Mouse (Mus musculus): ENCODE data around the gene Cfap69. TPM values are rescaled to one million over a fixed set of nuclear protein-coding genes. Genes with fewer than 3 reads are reported as not detected.

Cfap69 gene
- polyA plus RNA-seq (2014; fragmentation: Nextera tagmentation; extraction: Ambion mirVana) = 3.1 and 3.8 TPM in 2 replicates

GRCm38 (mm10) chr5:5663655-5664370, at the start of gene Cfap69:
TSS of gene Cfap69 (minus strand) at chr5:5664239.
- ATAC-seq (replicated peaks; ENCODE audit: insufficient number of reproducible peaks, low FRiP score, low TSS enrichment, low read depth) (peak; percentile 98), DNase-seq (ENCODE audit: low spot score) (peak; percentile 95)
- no peaks in the 10 kb centered on the region for H3K9me3 ChIP-seq (replicated peaks; ENCODE audit: control insufficient read depth, low read length)
- H3K4me2 ChIP-seq (ENCODE audit: low read depth, low read length) = peak within 1 kb of the TSS; percentile 94
- no peaks in the 10 kb centered on the region for H3K4me1 ChIP-seq (ENCODE audit: control insufficient read depth, insufficient read depth, low read length)
- peak within 1 kb of the TSS; percentile 68 for H3K9ac ChIP-seq (replicated peaks; ENCODE audit: low read length)
- H3K36me3 ChIP-seq (replicated peaks; ENCODE audit: control insufficient read depth, insufficient read depth, low read depth, low read length) = no peaks in the 10 kb centered on the region
- H3K27me3 ChIP-seq (ENCODE audit: control insufficient read depth, insufficient read depth, low read length) = no peaks in the 10 kb centered on the region
- no peak within 1 kb of the TSS for H3K27ac ChIP-seq (replicated peaks; ENCODE audit: low read depth, low read length)
- under 1% methylated on average over 47 of the region's 48 CpGs for WGBS
- H3K4me3 ChIP-seq (ENCODE audit: low read depth, low read length) = peak within 1 kb of the TSS; percentile 63

GRCm38 (mm10) chr5:5711032-5711431, 47.0 kb upstream of the Cfap69 start:
- Histone ChIP-seq H3K27me3 (ENCODE audit: control insufficient read depth, insufficient read depth, low read length) (no peaks in the 10 kb centered on the region), H3K9me3 (replicated peaks; ENCODE audit: control insufficient read depth, low read length) (no peaks in the 10 kb centered on the region), H3K4me3 (ENCODE audit: low read depth, low read length) (no peak overlapping the region), H3K36me3 (replicated peaks; ENCODE audit: control insufficient read depth, insufficient read depth, low read depth, low read length) (no peaks in the 10 kb centered on the region), H3K4me2 (ENCODE audit: low read depth, low read length) (no peak overlapping the region), H3K4me1 (ENCODE audit: control insufficient read depth, insufficient read depth, low read length) (no peaks in the 10 kb centered on the region), H3K9ac (replicated peaks; ENCODE audit: low read length) (no peak overlapping the region), H3K27ac (replicated peaks; ENCODE audit: low read depth, low read length) (no peak overlapping the region)
- no peak for DNase-seq (ENCODE audit: low spot score)
- 68% methylated on average over 4 of the region's 4 CpGs for WGBS
- ATAC-seq (replicated peaks; ENCODE audit: insufficient number of reproducible peaks, low FRiP score, low TSS enrichment, low read depth) = no peak

- Histone ChIP-seq H3K4me3 (ENCODE audit: low read depth, low read length) (no peak overlapping the region), H3K9me3 (replicated peaks; ENCODE audit: control insufficient read depth, low read length) (no peaks in the 10 kb centered on the region), H3K4me2 (ENCODE audit: low read depth, low read length) (no peak overlapping the region), H3K4me1 (ENCODE audit: control insufficient read depth, insufficient read depth, low read length) (no peaks in the 10 kb centered on the region), H3K27me3 (ENCODE audit: control insufficient read depth, insufficient read depth, low read length) (no peaks in the 10 kb centered on the region), H3K36me3 (replicated peaks; ENCODE audit: control insufficient read depth, insufficient read depth, low read depth, low read length) (no peaks in the 10 kb centered on the region), H3K27ac (replicated peaks; ENCODE audit: low read depth, low read length) (no peak overlapping the region), H3K9ac (replicated peaks; ENCODE audit: low read length) (no peak overlapping the region)
- 63% methylated on average over 13 of the region's 13 CpGs for WGBS
- DNase-seq (ENCODE audit: low spot score) = no peak
- no peak for ATAC-seq (replicated peaks; ENCODE audit: insufficient number of reproducible peaks, low FRiP score, low TSS enrichment, low read depth)
Measured at GRCm38 (mm10) chr5:5707341-5708278, 43.6 kb upstream of the Cfap69 start.

GRCm38 (mm10) chr5:5705019-5705418, 41.0 kb upstream of the Cfap69 start:
- ATAC-seq (replicated peaks; ENCODE audit: insufficient number of reproducible peaks, low FRiP score, low TSS enrichment, low read depth) (no peak), DNase-seq (ENCODE audit: low spot score) (no peak)
- no peak overlapping the region for H3K4me2 ChIP-seq (ENCODE audit: low read depth, low read length)
- no peaks in the 10 kb centered on the region for H3K9me3 ChIP-seq (replicated peaks; ENCODE audit: control insufficient read depth, low read length)
- H3K27me3 ChIP-seq (ENCODE audit: control insufficient read depth, insufficient read depth, low read length) = no peaks in the 10 kb centered on the region
- no peaks in the 10 kb centered on the region for H3K36me3 ChIP-seq (replicated peaks; ENCODE audit: control insufficient read depth, insufficient read depth, low read depth, low read length)
- no peak overlapping the region for H3K27ac ChIP-seq (replicated peaks; ENCODE audit: low read depth, low read length)
- H3K9ac ChIP-seq (replicated peaks; ENCODE audit: low read length) = no peak overlapping the region
- no peaks in the 10 kb centered on the region for H3K4me1 ChIP-seq (ENCODE audit: control insufficient read depth, insufficient read depth, low read length)
- no peak overlapping the region for H3K4me3 ChIP-seq (ENCODE audit: low read depth, low read length)
- 48% methylated on average over 2 of the region's 2 CpGs for whole genome bisulfite sequencing

- H3K9me3 ChIP-seq (replicated peaks; ENCODE audit: control insufficient read depth, low read length) = no peaks in the 10 kb centered on the region
- no peak overlapping the region for H3K4me2 ChIP-seq (ENCODE audit: low read depth, low read length)
- H3K4me1 ChIP-seq (ENCODE audit: control insufficient read depth, insufficient read depth, low read length) = no peaks in the 10 kb centered on the region
- WGBS = 89% methylated on average over 2 of the region's 2 CpGs
- no peak for DNase-seq (ENCODE audit: low spot score)
- no peaks in the 10 kb centered on the region for H3K27me3 ChIP-seq (ENCODE audit: control insufficient read depth, insufficient read depth, low read length)
- no peak overlapping the region for H3K9ac ChIP-seq (replicated peaks; ENCODE audit: low read length)
- ATAC-seq (replicated peaks; ENCODE audit: insufficient number of reproducible peaks, low FRiP score, low TSS enrichment, low read depth) = no peak
- no peak overlapping the region for H3K4me3 ChIP-seq (ENCODE audit: low read depth, low read length)
- H3K27ac ChIP-seq (replicated peaks; ENCODE audit: low read depth, low read length) = no peak overlapping the region
- no peaks in the 10 kb centered on the region for H3K36me3 ChIP-seq (replicated peaks; ENCODE audit: control insufficient read depth, insufficient read depth, low read depth, low read length)
Measured at GRCm38 (mm10) chr5:5700386-5700785, 36.3 kb upstream of the Cfap69 start.

- Histone ChIP-seq H3K36me3 (replicated peaks; ENCODE audit: control insufficient read depth, insufficient read depth, low read depth, low read length) (no peaks in the 10 kb centered on the region), H3K4me3 (ENCODE audit: low read depth, low read length) (no peak overlapping the region), H3K27ac (replicated peaks; ENCODE audit: low read depth, low read length) (no peak overlapping the region), H3K9me3 (replicated peaks; ENCODE audit: control insufficient read depth, low read length) (no peaks in the 10 kb centered on the region), H3K27me3 (ENCODE audit: control insufficient read depth, insufficient read depth, low read length) (no peaks in the 10 kb centered on the region), H3K9ac (replicated peaks; ENCODE audit: low read length) (no peak overlapping the region), H3K4me1 (ENCODE audit: control insufficient read depth, insufficient read depth, low read length) (no peaks in the 10 kb centered on the region), H3K4me2 (ENCODE audit: low read depth, low read length) (no peak overlapping the region)
- 69% methylated on average over 3 of the region's 3 CpGs for WGBS
- no peak for DNase-seq (ENCODE audit: low spot score)
- no peak for ATAC-seq (replicated peaks; ENCODE audit: insufficient number of reproducible peaks, low FRiP score, low TSS enrichment, low read depth)
Measured at GRCm38 (mm10) chr5:5698830-5699229, 34.8 kb upstream of the Cfap69 start.

- no peaks in the 10 kb centered on the region for H3K27me3 ChIP-seq (ENCODE audit: control insufficient read depth, insufficient read depth, low read length)
- H3K9ac ChIP-seq (replicated peaks; ENCODE audit: low read length) = no peak overlapping the region
- ATAC-seq (replicated peaks; ENCODE audit: insufficient number of reproducible peaks, low FRiP score, low TSS enrichment, low read depth) (no peak), DNase-seq (ENCODE audit: low spot score) (no peak)
- 87% methylated on average over 5 of the region's 5 CpGs for WGBS
- no peak overlapping the region for H3K4me2 ChIP-seq (ENCODE audit: low read depth, low read length)
- H3K9me3 ChIP-seq (replicated peaks; ENCODE audit: control insufficient read depth, low read length) = no peaks in the 10 kb centered on the region
- no peak overlapping the region for H3K4me3 ChIP-seq (ENCODE audit: low read depth, low read length)
- no peaks in the 10 kb centered on the region for H3K36me3 ChIP-seq (replicated peaks; ENCODE audit: control insufficient read depth, insufficient read depth, low read depth, low read length)
- H3K4me1 ChIP-seq (ENCODE audit: control insufficient read depth, insufficient read depth, low read length) = no peaks in the 10 kb centered on the region
- H3K27ac ChIP-seq (replicated peaks; ENCODE audit: low read depth, low read length) = no peak overlapping the region
Measured at GRCm38 (mm10) chr5:5695401-5695942, 31.4 kb upstream of the Cfap69 start.

Data from embryonic facial prominence, embryonic 11.5 days (tissue).